Mouse (Mus musculus) thymus, adult 2 months (tissue): ENCODE measurements around the gene Sema3b.

Source experiments
- CTCF ChIP-seq: fragments of 200-500 bp; IDR thresholded peaks from 2 replicates; pipeline ENCODE4 v1.5.1; 2012; ENCODE audit warnings: mild to moderate bottlenecking, control low read depth, low read length, moderate library complexity, borderline replicate concordance; ENCODE audit not compliant: control insufficient read depth, poor library complexity, insufficient read depth; ENCODE audit errors: extremely low read depth
- POLR2A ChIP-seq: fragments of 200-500 bp; IDR thresholded peaks from 2 replicates; pipeline ENCODE4 v1.6.1; 2012; ENCODE audit warnings: mild to moderate bottlenecking, low read length, control low read depth, moderate library complexity; ENCODE audit not compliant: control insufficient read depth, poor library complexity, insufficient read depth; ENCODE audit errors: extremely low read depth

DNA sequence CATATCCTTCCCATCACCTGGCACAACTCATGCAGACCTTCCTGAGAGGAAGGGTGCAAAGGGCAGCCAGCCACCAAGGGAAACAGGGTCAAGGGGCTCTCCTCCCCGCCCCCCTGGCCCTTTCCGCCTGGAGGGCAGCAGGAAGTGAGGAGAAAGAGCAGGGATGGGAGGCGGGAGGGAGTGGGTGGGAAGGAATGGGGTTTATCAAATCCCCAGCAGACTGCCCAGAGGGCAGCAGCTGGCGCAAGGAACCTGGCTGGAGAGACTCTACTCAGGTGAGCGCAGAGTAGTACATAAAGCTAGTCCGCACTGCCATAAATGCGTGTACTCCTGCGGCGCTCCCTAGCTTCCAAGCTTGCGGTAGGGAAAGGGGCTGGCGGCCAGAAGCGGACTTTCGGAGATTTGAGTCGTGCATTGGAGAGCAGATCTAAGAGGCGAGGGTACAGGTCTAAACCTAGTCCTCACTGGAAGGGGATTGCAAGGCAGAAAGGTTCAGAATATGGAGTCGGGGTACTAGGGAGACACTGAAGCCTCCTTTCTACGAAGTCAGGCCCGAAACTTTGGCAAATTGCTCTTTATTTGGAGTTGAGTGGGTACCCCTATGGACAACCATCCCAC lies 41.2 kb downstream of the Sema3b start, which contains the start of gene Hyal2:
- TF ChIP-seq CTCF (no peak), POLR2A (no peak)
